Mouse (Mus musculus): Measurements from ENCODE around the gene Myo3b. TPM values are rescaled to one million over a fixed set of nuclear protein-coding genes. Genes with fewer than 3 reads are reported as not detected.

The Myo3b gene
- total RNA-seq, 1 experiment from 2014 or later = 1.5 TPM

- no peak for ATAC-seq (replicated peaks in 1 of 2; ENCODE audit: insufficient read depth in 1 of 2, low FRiP score in 2 of 2, low TSS enrichment in 1 of 2, low read depth in 1 of 2, poor library complexity in 2 of 2, severe bottlenecking in 2 of 2)
Observed at GRCm38 (mm10) chr2:70058201-70058600, 19.3 kb downstream of the Myo3b start.

DNA sequence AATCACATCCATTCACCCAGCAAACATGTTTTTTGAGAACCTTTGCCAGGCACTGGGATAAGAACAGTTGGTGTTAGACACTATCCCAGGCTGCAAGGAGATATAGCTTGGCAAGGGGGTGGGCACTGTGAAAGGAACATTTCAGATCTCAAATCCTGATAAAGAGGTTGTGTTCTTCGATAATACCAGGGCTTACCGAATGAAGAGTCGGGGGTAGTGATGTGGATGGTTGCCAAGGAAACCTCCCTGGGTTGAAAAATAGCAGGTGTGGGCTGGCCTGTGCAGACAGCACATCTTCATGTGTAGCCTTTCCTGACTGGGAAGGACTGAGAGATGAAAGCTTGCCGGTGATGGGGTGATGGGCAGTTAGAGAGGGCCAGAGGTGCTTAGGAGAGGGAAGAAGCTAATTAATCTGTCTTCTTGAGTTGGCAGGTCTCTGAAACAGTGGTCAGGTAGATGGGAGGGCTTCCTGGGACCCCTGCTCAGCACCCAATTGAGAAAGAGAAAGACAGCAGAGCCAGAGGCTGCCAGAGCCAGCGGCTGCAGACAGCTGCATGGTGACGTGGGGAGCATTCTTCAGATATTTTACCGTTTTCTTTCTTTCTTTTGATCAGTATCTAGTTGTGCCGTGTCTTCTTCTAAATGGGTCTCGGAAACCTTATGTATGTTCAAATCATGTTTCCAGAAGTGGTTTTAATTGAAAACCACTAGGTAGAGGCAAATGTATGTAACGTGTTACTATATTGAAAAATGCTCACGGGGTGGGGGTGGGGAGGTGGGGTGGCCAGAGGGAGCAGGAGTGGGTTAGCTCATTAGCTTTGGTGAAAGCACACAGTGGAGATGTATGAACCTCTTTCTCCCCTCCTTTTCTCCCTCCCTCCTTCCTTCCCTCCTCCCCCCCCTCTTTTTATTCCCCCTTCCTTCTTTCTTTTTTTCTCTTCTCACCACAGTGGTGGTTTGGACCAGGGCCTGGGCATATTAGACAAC, 21.7 kb downstream of the Myo3b start:
- ATAC-seq (replicated peaks in 1 of 2; ENCODE audit: insufficient read depth in 1 of 2, low FRiP score in 2 of 2, low TSS enrichment in 1 of 2, low read depth in 1 of 2, poor library complexity in 2 of 2, severe bottlenecking in 2 of 2) = no peak

DNA sequence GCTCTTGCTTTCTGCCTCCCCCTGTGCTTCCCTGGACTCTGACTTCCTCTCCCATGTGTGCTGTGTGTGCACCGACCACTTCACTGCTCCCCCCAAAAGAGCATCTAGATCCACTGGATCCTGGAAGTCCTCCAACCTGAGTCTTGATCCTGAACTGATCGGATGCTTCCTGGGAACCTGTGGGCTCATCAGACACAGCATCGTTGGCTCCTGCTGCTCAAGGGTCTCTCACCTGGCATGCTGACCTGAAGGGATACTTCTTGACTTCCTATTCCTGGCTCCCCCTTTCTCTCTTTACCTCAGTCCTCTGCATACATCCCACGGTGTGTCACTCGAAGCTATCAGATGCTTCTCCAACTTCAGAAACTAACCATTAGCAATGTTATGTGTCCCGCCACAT, 26.2 kb downstream of the Myo3b start:
- 0 out of 4 replicates have a peak, but pooled peaks of 1 of the 2 experiments have one; percentile 9 for ATAC-seq (replicated peaks in 1 of 2; ENCODE audit: insufficient read depth in 1 of 2, low FRiP score in 2 of 2, low TSS enrichment in 1 of 2, low read depth in 1 of 2, poor library complexity in 2 of 2, severe bottlenecking in 2 of 2)

DNA sequence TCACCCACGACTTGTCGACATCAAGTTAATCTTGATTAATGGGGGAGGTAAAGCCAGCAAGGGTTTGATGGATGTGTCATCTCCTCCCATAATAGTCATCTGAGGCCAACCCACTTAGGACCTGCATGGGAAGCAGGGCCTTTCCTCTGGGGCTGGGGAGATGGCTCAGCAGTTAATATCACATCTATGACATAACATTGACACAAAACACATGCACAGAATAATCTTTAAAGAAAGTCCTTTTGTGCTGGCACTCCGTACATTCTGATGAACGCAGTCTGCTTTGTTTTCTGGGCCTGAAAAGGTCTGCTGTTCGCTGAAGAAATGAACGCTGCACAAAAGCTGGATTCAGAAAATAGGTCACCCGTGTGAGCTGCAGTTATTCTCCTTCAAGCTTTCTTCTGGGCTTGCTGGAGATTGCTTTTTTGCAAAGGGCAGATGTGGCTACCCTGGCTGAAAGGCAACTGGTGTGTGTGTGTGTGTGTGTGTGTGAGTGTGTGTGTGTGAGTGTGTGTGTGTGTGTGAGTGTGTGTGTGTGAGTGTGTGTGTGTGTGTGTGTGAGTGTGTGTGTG, 26.9 kb downstream of the Myo3b start:
- ATAC-seq (replicated peaks in 1 of 2; ENCODE audit: insufficient read depth in 1 of 2, low FRiP score in 2 of 2, low TSS enrichment in 1 of 2, low read depth in 1 of 2, poor library complexity in 2 of 2, severe bottlenecking in 2 of 2) = no peak

GRCm38 (mm10) chr2:70066338-70067022, 27.6 kb downstream of the Myo3b start:
- no peak for ATAC-seq (replicated peaks in 1 of 2; ENCODE audit: insufficient read depth in 1 of 2, low FRiP score in 2 of 2, low TSS enrichment in 1 of 2, low read depth in 1 of 2, poor library complexity in 2 of 2, severe bottlenecking in 2 of 2)

DNA sequence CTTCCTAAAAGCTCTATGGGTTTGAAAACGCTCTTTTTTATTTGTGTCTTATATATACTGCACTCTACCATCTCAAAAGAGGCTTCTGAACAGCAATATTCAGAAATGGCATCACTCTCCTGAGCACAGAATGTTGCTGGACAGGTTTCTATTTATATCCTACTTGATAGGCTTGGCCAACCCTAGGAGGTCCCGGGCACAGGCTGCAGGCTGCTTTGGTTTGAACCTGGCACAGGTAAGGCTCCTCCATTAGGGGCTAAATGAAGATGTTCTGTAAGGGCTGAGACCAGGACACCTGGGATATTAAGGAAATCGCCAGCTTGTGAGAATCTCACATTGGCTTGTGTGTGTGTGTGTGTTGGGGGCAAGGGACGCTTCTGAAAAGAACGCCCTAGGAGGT, 30.9 kb downstream of the Myo3b start:
- ATAC-seq (replicated peaks in 1 of 2; ENCODE audit: insufficient read depth in 1 of 2, low FRiP score in 2 of 2, low TSS enrichment in 1 of 2, low read depth in 1 of 2, poor library complexity in 2 of 2, severe bottlenecking in 2 of 2) = no peak

GRCm38 (mm10) chr2:70083444-70084020, 44.6 kb downstream of the Myo3b start:
- ATAC-seq (replicated peaks in 1 of 2; ENCODE audit: insufficient read depth in 1 of 2, low FRiP score in 2 of 2, low TSS enrichment in 1 of 2, low read depth in 1 of 2, poor library complexity in 2 of 2, severe bottlenecking in 2 of 2) = no peak

- ATAC-seq (replicated peaks in 1 of 2; ENCODE audit: insufficient read depth in 1 of 2, low FRiP score in 2 of 2, low TSS enrichment in 1 of 2, low read depth in 1 of 2, poor library complexity in 2 of 2, severe bottlenecking in 2 of 2) = peak; percentile 74 to 83
Observed at GRCm38 (mm10) chr2:70091261-70091660, 52.3 kb downstream of the Myo3b start.

GRCm38 (mm10) chr2:70091801-70092522, 53.0 kb downstream of the Myo3b start:
- ATAC-seq (replicated peaks in 1 of 2; ENCODE audit: insufficient read depth in 1 of 2, low FRiP score in 2 of 2, low TSS enrichment in 1 of 2, low read depth in 1 of 2, poor library complexity in 2 of 2, severe bottlenecking in 2 of 2) = peak; percentile 59 to 68

DNA sequence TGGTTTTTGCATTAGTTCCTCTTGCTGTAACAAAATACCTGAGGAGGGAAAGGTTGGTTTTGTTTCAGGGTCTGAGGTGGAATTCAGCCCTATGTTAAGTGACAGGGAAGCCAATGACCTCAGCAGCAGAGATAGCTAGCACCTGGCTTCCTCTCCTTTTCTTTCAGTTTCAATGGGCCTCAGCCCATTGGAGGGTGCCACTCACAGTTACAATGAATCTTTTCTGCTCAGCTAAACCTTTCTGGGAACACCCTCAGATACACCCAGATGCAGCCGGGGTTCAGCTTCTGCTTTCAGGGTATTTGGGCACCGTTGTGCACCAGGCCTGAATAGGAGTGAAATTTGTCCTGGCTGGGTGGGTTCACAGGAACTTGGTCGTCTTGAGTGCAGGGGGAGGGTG, 53.7 kb downstream of the Myo3b start:
- ATAC-seq (replicated peaks in 1 of 2; ENCODE audit: insufficient read depth in 1 of 2, low FRiP score in 2 of 2, low TSS enrichment in 1 of 2, low read depth in 1 of 2, poor library complexity in 2 of 2, severe bottlenecking in 2 of 2) = no peak

DNA sequence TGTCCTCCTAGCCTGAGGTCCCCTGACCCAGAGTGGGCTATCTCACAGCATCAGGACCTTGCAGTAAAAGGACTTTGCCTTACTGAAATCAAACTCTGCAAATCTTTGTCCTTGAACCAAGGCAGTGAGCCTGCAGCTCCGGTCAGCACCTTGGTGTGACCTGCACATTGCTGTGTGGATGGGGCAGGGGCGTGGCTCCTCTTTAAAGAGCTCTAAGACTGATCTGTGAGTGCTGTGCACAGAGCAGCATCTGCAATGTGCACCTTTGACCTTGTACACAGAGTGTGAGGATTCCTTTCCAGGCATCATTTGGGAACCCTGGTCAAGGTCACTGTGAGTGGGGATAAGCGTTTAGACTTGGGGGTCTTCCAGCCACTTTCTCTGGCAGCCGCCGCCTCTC, 55.5 kb downstream of the Myo3b start:
- ATAC-seq (replicated peaks in 1 of 2; ENCODE audit: insufficient read depth in 1 of 2, low FRiP score in 2 of 2, low TSS enrichment in 1 of 2, low read depth in 1 of 2, poor library complexity in 2 of 2, severe bottlenecking in 2 of 2) = no peak

- no peak for ATAC-seq (replicated peaks in 1 of 2; ENCODE audit: insufficient read depth in 1 of 2, low FRiP score in 2 of 2, low TSS enrichment in 1 of 2, low read depth in 1 of 2, poor library complexity in 2 of 2, severe bottlenecking in 2 of 2)
Observed at GRCm38 (mm10) chr2:70097229-70098095, 58.5 kb downstream of the Myo3b start.

- ATAC-seq (replicated peaks in 1 of 2; ENCODE audit: insufficient read depth in 1 of 2, low FRiP score in 2 of 2, low TSS enrichment in 1 of 2, low read depth in 1 of 2, poor library complexity in 2 of 2, severe bottlenecking in 2 of 2) = no peak
Observed at GRCm38 (mm10) chr2:70099459-70099858, 60.5 kb downstream of the Myo3b start.

GRCm38 (mm10) chr2:70105286-70106030, 66.5 kb downstream of the Myo3b start:
- ATAC-seq (replicated peaks in 1 of 2; ENCODE audit: insufficient read depth in 1 of 2, low FRiP score in 2 of 2, low TSS enrichment in 1 of 2, low read depth in 1 of 2, poor library complexity in 2 of 2, severe bottlenecking in 2 of 2) = no peak

DNA sequence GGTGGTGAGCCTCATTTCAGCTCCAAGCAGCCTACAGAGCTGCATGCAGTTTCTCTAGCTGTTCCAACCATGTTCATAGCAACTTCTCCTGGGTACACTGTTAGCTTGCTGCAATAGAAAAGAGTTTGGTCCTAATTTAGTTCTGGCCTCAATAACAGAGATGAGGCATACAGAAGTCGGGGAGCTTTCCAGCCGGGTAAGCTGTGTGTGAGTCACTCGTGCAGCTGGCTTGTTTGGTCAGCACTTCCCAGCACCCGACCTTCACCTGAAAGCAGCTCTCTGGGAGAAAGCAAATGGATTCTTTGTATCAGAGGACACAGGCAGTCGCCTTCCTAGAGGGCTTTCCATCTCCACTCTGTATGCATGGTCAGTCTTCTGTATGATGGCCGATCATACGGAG, 70.1 kb downstream of the Myo3b start:
- no peak for ATAC-seq (replicated peaks in 1 of 2; ENCODE audit: insufficient read depth in 1 of 2, low FRiP score in 2 of 2, low TSS enrichment in 1 of 2, low read depth in 1 of 2, poor library complexity in 2 of 2, severe bottlenecking in 2 of 2)
